Mouse (Mus musculus) liver, embryonic 12.5 days (tissue): ENCODE results near the gene Akr7a5. TPM values are rescaled to one million over a fixed set of nuclear protein-coding genes. Genes with fewer than 3 reads are reported as not detected.

ENCODE experiments used
- microRNA-seq: library from miRNA; unstranded; fragments of <30 nt; microRNA quantifications from one replicate; pipeline ENCODE4, GENCODE M21; 2017
- polyA plus RNA-seq: library from polyadenylated mRNA; unstranded; fragments of >200 nt; fragmentation: Nextera tagmentation; extraction: Ambion mirVana; gene quantifications from 2 replicates; pipeline ENCODE4 v1.2.1, GENCODE M21; 2016

Gene Akr7a5
- polyA plus RNA-seq, 1 experiment from 2014 or later, result 44.0 TPM

Small RNA genes lying within 50 kb of the gene (microRNA-seq; reads per million reads assigned to microRNA genes)
- gene Gm24245 (3.9 reads per million, percentile 5 among the genes with 10 or more reads in this experiment), gene Gm25732 (1.4 reads per million)

Other genes starting within 250 kb of the Akr7a5 start
- 0.10 TPM in 1 of 2 replicates, not detected in the other for gene Htr6, start 235.2 kb upstream of the Akr7a5 start, polyA plus RNA-seq
- gene Nbl1, start 217.8 kb upstream of the Akr7a5 start, polyA plus RNA-seq, result 2.1 and 2.5 TPM in 2 replicates
- 401 and 406 TPM in 2 replicates for gene Minos1, start 179.6 kb upstream of the Akr7a5 start, polyA plus RNA-seq
- gene Capzb, start 117.8 kb upstream of the Akr7a5 start, polyA plus RNA-seq, result 208 and 209 TPM in 2 replicates
- 9.4 and 9.5 TPM in 2 replicates for gene Pqlc2, start within 50 bp of the Akr7a5 start, polyA plus RNA-seq
- gene Mrto4, start 41.8 kb downstream of the Akr7a5 start, polyA plus RNA-seq, result 166 and 184 TPM in 2 replicates
- gene Emc1, start 41.8 kb downstream of the Akr7a5 start, polyA plus RNA-seq, result 27.1 and 27.8 TPM in 2 replicates
- 54.7 and 55.1 TPM in 2 replicates for gene Ubr4, start 41.9 kb downstream of the Akr7a5 start, polyA plus RNA-seq
- 1.8 and 2.3 TPM in 2 replicates for gene Iffo2, start 219.8 kb downstream of the Akr7a5 start, polyA plus RNA-seq